Mouse (Mus musculus) common myeloid progenitor, adult 5-6 weeks (primary cell): ENCODE data around the gene Dars2. TPM values are rescaled to one million over a fixed set of nuclear protein-coding genes. Genes with fewer than 3 reads are reported as not detected.
A peak's percentile ranks its signal among the peaks of the same experiment; 100 is the strongest.

Experiments
- ATAC-seq: replicated peaks from 2 replicates; pipeline ENCODE4 v1.8.0; 2016; ENCODE audit warnings: low read depth, mild to moderate bottlenecking, moderate TSS enrichment, inconsistent platforms; ENCODE audit not compliant: poor library complexity, severe bottlenecking
- total RNA-seq: library from RNA; stranded (forward); fragments of 200-1000, 187-1606 nt; gene quantifications from 2 replicates; pipeline ENCODE4 v1.2.3, GENCODE M21; 2017

The Dars2 gene
- 33.7 and 38.1 TPM in 2 replicates for total RNA-seq

DNA sequence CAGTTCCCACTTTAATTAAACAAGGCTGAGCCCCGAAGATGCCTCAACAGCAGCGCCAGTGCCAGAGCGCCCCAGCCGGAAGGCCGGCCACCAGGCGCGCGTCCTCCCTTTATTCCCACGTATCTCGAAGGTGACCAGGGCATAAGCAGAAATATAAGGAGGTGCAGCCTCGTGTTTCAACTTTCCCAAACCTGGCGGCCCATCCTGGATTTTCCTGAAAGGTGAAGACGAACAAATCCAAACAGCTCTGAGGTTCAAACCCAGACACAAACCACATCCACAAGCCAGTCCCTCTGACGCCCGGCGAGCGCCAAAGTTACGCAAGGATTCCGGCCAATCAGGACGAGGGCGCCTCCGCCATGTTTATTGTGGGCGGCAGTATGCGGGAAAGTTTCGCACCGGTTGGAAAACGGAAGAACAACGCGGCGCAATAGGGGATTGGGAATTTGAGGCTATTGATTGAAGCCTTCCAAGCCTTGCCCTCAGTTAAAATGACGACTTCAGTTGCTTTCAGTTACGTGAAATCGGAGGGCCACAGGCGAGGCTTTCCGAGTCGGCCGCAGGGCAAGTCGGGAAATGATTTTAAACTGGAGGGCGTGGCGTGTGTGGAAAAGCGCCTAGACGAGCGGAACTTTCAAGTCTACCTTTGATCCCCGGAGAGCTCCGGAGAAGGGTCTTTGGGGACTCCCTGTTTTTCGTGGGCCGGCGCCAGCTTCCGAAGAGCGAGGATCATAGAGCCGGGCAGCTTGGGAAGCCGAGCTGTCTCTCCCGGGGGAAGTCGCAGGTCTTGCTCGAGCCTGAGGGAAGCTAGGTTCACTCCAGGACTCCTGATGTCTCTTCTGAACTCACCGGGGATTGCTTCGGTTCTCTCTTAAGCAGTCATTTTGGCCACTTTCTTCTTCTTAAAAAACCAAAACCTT, at the start of gene Dars2, which contains the start of gene Cenpl:
Dars2 (minus strand) TSS at position 307 of the 920 bp plus-strand sequence.
Cenpl (plus strand) TSS at position 362 of the 920 bp plus-strand sequence.
- ATAC-seq = peak; percentile 95

DNA sequence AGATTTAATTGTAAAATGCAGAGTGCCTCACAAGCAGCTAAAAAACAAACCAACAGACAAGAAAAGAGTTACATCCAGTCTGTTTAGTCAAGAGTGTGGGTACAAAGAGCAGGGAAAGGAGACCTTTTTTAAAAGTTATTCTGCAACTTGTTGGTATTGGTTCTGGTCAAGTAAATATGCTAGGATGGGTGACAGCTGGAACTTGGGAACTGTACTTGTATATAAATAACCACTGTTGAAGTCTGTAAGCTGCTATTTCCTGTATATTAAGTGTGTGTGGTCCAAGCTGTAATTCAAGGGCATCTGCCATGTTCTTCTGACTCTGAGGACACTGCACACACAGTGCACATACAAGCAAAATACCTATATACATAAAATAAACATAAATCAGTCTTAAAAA, 44.1 kb upstream of the Dars2 start:
- ATAC-seq = no peak

- ATAC-seq = no peak
These were observed 38.8 kb upstream of the Dars2 start for GRCm38 (mm10) chr1:161109216-161109615.

- ATAC-seq = 0 out of 2 replicates have a peak, but pooled peaks have one; percentile 23
These were observed 33.4 kb upstream of the Dars2 start for GRCm38 (mm10) chr1:161103842-161104241.

- peak; percentile 92 for ATAC-seq
These were observed 29.4 kb upstream of the Dars2 start for GRCm38 (mm10) chr1:161099721-161100405.

- ATAC-seq = peak; percentile 53; the same call in 1 of the 2 replicates
These were observed 6.8 kb upstream of the Dars2 start for GRCm38 (mm10) chr1:161077243-161077642.

GRCm38 (mm10) chr1:161076238-161076637, 5.8 kb upstream of the Dars2 start:
- peak; percentile 68 for ATAC-seq

- ATAC-seq = no peak
These were observed 788 bp upstream of the Dars2 start for GRCm38 (mm10) chr1:161071272-161071620.

- no peak for ATAC-seq
These were observed 7.1 kb downstream of the Dars2 start for GRCm38 (mm10) chr1:161063351-161063750.

DNA sequence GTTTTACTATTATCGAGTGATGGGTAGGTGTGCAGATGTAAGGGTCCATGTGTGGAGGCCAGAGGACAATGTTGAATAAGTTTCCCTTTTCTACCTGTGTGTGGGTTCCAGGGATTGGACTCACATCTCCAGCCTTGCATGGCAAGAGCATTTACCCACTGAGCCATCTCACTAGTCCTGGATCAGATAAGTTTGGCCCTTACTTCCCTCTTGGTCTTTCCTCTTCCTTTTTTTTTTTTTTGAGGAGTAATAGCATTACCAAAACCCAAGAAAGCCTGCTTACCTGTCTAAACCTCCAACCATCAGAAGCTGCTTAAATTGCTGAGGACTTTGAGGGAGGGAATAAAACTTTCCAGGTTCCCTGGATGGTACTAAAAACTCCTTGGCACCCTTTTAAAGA, 13.3 kb downstream of the Dars2 start:
- no peak for ATAC-seq

GRCm38 (mm10) chr1:161046972-161047371, 23.5 kb downstream of the Dars2 start:
- ATAC-seq = no peak

- ATAC-seq = no peak
These were observed 29.0 kb downstream of the Dars2 start for GRCm38 (mm10) chr1:161041261-161042020.

DNA sequence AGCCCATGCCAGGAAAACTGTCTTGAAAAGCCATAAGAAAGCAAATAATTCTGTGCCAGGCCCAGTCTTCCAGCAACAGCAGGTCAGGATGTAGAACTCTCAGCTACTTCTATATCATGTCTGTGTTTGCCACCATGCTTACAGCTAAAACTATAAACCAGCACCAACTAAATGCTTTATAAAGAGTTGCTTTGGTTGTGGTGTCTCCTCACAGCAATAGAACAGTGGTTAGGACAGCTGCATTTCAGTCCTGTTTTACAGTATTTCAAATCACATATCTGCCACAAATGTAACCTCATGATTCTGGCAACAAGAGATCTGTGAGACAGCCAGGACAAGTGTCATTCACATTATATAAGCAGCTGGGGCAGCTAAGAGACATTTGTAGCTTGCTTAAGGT, 29.6 kb downstream of the Dars2 start:
- no peak; the same call in 1 of the 2 replicates for ATAC-seq

DNA sequence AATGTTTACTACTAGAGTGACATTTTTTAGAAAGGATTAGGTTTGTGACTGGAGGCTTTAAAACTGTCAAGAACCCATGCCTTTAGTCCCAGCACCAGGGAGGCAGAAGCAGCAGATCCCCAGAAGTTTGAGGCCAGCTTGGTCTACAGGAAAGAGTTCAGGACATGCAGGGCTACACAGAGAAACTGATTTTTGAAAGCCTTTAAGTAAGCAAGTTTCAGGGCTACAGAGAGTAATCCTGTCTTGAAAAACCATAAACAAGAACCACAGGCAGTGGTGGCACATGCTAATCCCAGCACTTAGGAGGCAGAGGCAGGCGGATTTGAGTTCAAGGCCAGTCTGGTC, 30.1 kb downstream of the Dars2 start:
- ATAC-seq = no peak; the same call in 1 of the 2 replicates

GRCm38 (mm10) chr1:161039741-161040425, 30.6 kb downstream of the Dars2 start:
- peak; percentile 27 for ATAC-seq

DNA sequence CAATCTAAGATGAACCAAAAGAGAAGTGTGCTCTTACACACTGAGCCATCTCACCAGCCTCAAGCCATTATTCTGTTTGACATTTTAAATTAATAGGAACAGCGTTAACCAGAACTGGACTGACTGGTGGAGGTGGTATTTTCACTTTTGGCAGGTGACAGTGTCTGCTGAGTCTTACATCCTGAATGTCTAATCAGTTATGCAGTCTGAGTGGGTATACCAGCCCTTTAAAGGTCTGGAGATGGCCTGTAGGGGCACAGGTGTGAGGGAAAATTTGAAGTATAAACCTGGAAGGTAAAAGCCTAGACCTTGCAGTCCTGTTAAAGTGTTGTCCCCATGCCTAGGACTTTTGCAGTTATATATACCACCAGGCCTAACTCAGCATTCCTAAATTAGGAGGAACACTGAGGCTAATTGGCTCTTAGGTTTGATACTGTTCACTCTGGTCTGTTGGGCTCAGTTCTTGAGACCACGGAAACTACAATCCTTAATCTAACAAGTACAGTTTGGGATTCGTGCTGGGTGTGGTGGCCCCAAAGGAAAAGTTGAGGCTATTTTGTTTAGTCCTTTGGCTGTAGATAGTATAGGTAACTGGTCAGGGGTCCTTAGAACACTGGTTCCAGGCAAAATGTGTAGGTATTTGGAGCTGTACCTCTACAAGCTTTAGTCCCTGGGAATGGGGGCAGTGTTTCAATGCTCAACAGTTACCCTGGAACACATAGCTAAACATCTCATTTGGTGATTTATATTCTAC, 31.3 kb downstream of the Dars2 start:
- ATAC-seq = no peak; the same call in 1 of the 2 replicates

- ATAC-seq = no peak
These were observed 32.5 kb downstream of the Dars2 start for GRCm38 (mm10) chr1:161038004-161038403.

- ATAC-seq = no peak
These were observed 32.9 kb downstream of the Dars2 start for GRCm38 (mm10) chr1:161037599-161037998.

- no peak for ATAC-seq
These were observed 33.4 kb downstream of the Dars2 start for GRCm38 (mm10) chr1:161037026-161037425.
